Mouse (Mus musculus): ENCODE results near the gene Foxo1. TPM values are rescaled to one million over a fixed set of nuclear protein-coding genes. Genes with fewer than 3 reads are reported as not detected.
A peak's percentile ranks its signal among the peaks of the same experiment; 100 is the strongest.

Foxo1 gene
- polyA plus RNA-seq, 1 experiment from 2014 or later, result 5.6 TPM

DNA sequence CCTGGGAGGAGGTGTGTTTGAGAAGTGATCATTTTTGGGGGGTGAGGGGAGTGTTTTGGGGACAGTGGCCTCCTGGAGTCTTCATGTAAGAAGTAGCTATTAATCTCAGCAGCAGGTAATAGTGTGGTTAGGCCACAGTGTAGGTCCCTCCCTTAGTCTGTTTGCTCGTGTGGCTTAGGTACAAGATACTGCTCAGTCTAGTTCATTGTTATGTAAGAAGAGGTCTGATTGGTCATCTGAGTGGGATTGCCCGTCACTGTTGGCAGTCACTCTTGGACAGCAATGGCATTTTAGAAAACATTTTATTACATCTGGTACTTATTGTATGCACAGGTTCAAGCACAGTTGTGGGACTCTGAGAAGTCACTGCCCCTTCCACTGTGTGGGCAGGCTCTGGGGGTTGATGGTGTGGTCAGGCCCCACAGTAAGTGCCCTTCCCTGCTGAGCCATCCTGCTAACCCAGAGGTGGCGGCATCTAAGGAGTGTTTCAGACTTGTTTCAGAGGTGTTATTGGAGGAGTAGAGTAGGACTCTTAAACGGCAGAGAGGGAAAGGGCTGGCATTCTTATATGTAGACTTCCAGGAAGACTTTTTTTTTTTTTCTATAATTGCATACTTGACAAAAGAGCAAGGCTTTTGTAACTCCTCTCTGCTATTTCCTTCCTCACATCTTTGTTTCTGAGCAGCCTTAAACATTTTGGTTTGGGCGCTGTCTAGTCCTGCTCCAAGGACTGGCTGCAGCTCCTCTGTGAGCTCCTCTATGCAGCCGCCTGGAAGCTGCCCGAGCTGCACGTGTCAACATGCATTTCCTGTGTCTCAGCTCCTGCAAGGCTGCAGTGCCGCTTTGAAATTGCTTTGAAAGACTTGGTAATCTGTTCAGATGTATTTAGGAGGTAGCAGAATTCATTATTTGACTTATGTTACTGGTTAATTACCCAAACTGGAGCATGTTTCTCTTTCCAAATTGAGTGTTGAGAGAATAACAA is 54.6 kb downstream of the Foxo1 start:
- Histone ChIP-seq H3K27me3 (no peaks in the 10 kb centered on the region), H3K27ac (peak overlapping the region; percentile 39), H3K36me3 (no peaks in the 10 kb centered on the region), H3K4me2 (peak overlapping the region; percentile 19; the same call in 1 of the 2 replicates), H3K9me3 (no peaks in the 10 kb centered on the region), H3K4me3 (no peak overlapping the region), H3K4me1 (peaks cover 22% of the 10 kb centered on the region), H3K9ac (no peak overlapping the region)
- 12% methylated on average over 9 of the region's 9 CpGs for WGBS
- ATAC-seq (ENCODE audit: borderline replicate concordance, extremely low read depth, low FRiP score, low TSS enrichment), result peak; percentile 74; the same call in 1 of the 2 replicates

DNA sequence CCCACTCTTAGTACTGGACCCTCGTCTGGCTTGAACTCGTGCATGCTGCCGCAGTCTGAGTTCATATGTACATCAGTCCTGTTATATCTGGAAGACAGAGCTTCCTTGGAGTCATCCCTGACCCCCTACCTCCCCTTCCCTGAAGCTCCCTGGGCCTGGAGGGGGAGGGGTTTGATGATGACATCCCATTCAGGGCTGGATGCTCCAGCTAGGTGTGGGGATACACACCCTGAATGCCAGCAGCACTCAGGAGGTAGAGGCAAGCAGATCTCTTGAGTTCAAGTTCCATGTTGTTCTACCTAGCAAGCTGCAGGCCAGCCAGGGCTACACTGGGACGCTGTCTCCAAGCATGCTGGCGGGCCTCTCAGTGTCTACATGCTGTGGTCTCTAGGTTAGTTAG is 56.9 kb downstream of the Foxo1 start:
- H3K9me3 ChIP-seq, result no peaks in the 10 kb centered on the region
- no peak overlapping the region for H3K9ac ChIP-seq
- no peak overlapping the region for H3K4me3 ChIP-seq
- no peak overlapping the region for H3K4me2 ChIP-seq
- peaks cover 22% of the 10 kb centered on the region for H3K4me1 ChIP-seq
- no peaks in the 10 kb centered on the region for H3K27me3 ChIP-seq
- ATAC-seq (ENCODE audit: borderline replicate concordance, extremely low read depth, low FRiP score, low TSS enrichment), result no peak; the same call in 1 of the 2 replicates
- H3K36me3 ChIP-seq, result no peaks in the 10 kb centered on the region
- no peak overlapping the region for H3K27ac ChIP-seq
- 93% methylated on average over 5 of the region's 5 CpGs for WGBS

DNA sequence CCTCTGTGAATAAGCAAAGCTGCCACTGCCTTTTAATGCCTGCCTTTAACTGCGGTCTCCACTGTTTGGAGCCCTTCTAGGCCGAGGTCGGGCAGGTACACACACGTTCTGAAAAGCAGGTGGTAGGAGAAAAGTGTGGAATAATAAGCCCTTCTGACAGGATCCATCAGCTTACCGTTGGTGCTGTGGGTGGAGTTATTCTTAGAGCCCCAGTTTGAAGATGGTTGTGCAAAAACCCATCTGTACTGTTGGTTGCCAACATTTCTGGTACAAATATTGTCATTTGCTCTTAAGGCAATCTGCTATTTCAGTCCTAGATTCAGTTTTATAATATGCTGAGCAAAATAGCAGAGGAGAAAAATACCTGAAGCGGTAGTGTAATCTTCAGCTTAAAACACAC is 58.6 kb downstream of the Foxo1 start:
- 75% methylated on average over 6 of the region's 6 CpGs for WGBS
- Histone ChIP-seq H3K4me3 (no peak overlapping the region), H3K4me2 (no peak overlapping the region), H3K9me3 (no peaks in the 10 kb centered on the region), H3K4me1 (peaks cover 22% of the 10 kb centered on the region), H3K9ac (no peak overlapping the region), H3K27me3 (no peaks in the 10 kb centered on the region), H3K36me3 (no peaks in the 10 kb centered on the region), H3K27ac (no peak overlapping the region)
- ATAC-seq (ENCODE audit: borderline replicate concordance, extremely low read depth, low FRiP score, low TSS enrichment), result no peak

DNA sequence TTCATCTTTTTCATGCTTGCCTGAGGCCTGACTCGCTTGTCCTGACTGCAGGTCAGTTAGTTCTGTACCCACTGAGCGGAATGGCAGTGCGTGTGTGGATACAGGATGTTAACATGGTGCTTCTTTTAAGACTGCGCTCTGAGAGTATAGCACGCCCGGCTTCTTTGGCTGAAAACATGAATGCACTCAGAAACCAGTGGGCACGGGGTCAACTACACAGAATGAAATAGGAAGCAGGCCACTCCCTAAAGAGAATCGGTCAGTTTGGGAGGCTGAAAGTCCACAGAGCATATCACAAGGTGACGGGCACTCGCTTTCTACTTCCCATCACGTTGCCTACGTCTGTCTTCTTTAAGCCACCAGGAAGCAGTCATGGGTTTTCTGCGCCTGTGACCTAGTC is 59.0 kb downstream of the Foxo1 start:
- no peaks in the 10 kb centered on the region for H3K9me3 ChIP-seq
- 79% methylated on average over 13 of the region's 13 CpGs for WGBS
- no peaks in the 10 kb centered on the region for H3K36me3 ChIP-seq
- no peak overlapping the region for H3K9ac ChIP-seq
- H3K4me2 ChIP-seq, result no peak overlapping the region
- no peak overlapping the region for H3K4me3 ChIP-seq
- H3K27ac ChIP-seq, result no peak overlapping the region
- ATAC-seq (ENCODE audit: borderline replicate concordance, extremely low read depth, low FRiP score, low TSS enrichment), result no peak
- H3K27me3 ChIP-seq, result no peaks in the 10 kb centered on the region
- H3K4me1 ChIP-seq, result peaks cover 17% of the 10 kb centered on the region

DNA sequence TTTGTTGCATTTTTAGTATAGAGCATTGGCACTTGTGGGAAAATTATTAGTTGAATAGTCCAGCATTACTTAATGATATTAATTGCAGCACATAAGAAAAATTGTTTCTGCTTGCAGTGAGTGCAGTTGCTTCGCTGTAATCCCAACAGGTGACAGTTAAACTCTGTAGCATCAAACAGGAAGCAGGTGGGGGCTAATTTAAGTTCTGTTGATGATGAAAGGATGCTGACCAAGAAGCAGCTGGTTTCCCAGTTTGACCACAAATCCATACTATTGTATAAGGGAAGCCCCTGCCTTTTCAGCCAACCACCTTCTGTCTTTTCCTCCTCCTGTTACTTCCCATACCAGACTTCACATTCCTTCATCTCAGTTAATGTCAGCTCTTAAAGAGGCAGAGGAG is 63.6 kb downstream of the Foxo1 start:
- no peak overlapping the region for H3K4me3 ChIP-seq
- no peak overlapping the region for H3K9ac ChIP-seq
- WGBS, result 83% methylated on average over 1 of the region's 1 CpGs
- no peaks in the 10 kb centered on the region for H3K36me3 ChIP-seq
- ATAC-seq (ENCODE audit: borderline replicate concordance, extremely low read depth, low FRiP score, low TSS enrichment), result no peak
- H3K9me3 ChIP-seq, result no peaks in the 10 kb centered on the region
- H3K4me2 ChIP-seq, result no peak overlapping the region
- H3K27ac ChIP-seq, result no peak overlapping the region
- no peaks in the 10 kb centered on the region for H3K27me3 ChIP-seq
- no peaks in the 10 kb centered on the region for H3K4me1 ChIP-seq

DNA sequence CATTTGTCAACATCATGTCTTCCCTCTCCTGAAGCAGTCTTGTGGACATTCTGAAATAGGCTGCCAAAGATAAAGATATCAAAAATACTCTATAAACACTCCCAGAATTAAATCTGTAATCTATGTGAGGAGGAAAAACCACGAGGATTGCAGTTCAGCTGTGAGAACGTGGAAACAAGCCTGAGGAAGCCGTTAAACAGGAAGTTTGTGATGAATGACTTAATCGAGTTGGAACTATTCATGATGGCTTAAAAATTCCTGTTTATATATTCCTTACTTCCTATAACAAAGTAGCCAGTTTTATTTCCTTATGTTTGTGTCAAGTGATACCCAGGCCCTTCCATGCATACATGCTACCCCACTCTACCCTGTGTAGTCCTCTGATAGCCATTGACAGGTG is 70.6 kb downstream of the Foxo1 start:
- Histone ChIP-seq H3K4me3 (no peak overlapping the region), H3K4me2 (no peak overlapping the region), H3K27me3 (no peaks in the 10 kb centered on the region), H3K27ac (no peak overlapping the region), H3K9me3 (no peaks in the 10 kb centered on the region), H3K9ac (no peak overlapping the region), H3K36me3 (no peaks in the 10 kb centered on the region), H3K4me1 (peaks cover 30% of the 10 kb centered on the region)
- WGBS, result 29% methylated on average over 4 of the region's 4 CpGs
- no peak for ATAC-seq (ENCODE audit: borderline replicate concordance, extremely low read depth, low FRiP score, low TSS enrichment)

DNA sequence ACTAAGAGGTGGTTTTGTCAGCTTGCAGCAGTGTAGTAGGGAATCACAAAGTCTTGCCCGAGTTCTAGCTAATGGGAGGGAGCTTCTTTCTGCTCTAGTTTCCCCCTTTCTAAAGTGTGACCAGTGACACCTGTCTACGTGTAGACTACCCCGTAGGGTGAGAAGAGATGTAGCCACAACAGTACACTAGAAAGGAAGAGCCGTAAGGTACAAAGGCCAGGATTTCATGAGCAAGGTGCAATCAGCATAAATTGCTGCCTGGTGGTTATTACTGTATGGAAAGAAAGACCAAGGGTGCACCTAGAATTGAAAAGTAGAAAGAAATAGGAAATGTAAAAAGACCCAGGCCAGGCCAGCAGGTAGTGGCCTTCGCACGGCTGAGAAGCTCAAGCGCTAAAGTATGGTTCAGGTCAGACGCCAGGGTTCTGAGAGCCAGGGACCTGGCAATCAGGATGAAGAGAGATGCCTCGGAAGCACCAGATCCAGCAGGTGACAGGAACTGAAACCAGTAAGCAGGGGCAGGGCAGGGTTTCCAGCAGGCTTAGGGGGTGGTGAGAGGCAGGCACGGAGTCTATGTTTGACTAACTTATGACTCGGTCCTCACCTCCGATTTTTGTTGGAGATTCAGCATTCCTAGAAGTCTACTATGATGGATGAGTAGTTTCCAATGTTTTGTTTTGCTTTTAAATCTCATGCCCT is 72.3 kb downstream of the Foxo1 start:
- Histone ChIP-seq H3K4me3 (no peak overlapping the region), H3K4me2 (no peak overlapping the region), H3K9me3 (no peaks in the 10 kb centered on the region), H3K36me3 (peaks cover under 1% of the 10 kb centered on the region; the same call in 1 of the 2 replicates), H3K4me1 (peaks cover 30% of the 10 kb centered on the region), H3K27me3 (no peaks in the 10 kb centered on the region), H3K9ac (no peak overlapping the region), H3K27ac (no peak overlapping the region)
- 75% methylated on average over 12 of the region's 12 CpGs for WGBS
- ATAC-seq (ENCODE audit: borderline replicate concordance, extremely low read depth, low FRiP score, low TSS enrichment), result no peak

DNA sequence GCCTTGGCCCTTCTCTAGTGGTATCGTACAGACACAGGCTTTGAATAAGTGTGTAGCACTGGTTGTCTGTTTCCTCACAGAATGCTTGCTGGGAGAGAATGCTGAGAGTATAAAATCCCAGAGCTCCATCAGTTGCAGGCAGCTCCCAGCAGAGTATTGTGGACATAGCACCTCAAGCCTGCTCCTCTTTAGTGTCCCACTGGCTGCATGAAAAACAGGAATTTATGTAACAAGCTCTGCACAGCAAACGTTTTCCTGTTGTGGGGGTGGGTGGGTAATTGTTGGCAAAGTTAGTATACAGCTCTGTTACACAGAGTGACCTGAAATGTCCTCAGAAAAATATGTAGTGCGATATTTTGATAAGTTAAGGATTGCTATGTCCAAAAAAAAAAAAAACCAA is 74.1 kb downstream of the Foxo1 start:
- H3K9ac ChIP-seq, result no peak overlapping the region
- H3K27me3 ChIP-seq, result no peaks in the 10 kb centered on the region
- ATAC-seq (ENCODE audit: borderline replicate concordance, extremely low read depth, low FRiP score, low TSS enrichment), result no peak
- H3K36me3 ChIP-seq, result peaks cover 9% of the 10 kb centered on the region; the same call in 1 of the 2 replicates
- no peak overlapping the region for H3K27ac ChIP-seq
- H3K4me1 ChIP-seq, result peaks cover 42% of the 10 kb centered on the region
- H3K4me2 ChIP-seq, result no peak overlapping the region
- H3K9me3 ChIP-seq, result no peaks in the 10 kb centered on the region
- no peak overlapping the region for H3K4me3 ChIP-seq
- WGBS, result 47% methylated on average over 3 of the region's 3 CpGs

DNA sequence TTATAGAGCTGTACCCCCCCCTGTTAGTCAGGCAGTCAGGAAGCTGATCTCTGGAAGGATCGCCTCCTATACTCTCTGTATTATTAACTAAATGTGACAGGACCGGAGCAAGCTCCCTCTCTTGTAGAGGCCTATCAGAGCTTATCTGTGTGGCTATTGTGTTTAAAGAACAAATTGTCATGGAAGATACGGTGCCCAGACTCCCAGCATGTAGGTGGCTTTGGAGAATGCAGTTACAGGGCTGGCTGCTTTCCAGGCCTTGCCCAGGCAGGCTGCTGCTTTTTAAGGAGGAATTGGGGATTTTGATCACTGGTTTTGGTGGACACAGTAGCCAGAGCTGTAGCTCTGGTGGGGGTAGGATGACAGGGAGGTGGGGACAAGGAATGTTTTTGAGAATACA is 74.7 kb downstream of the Foxo1 start:
- Histone ChIP-seq H3K4me2 (no peak overlapping the region), H3K27ac (no peak overlapping the region), H3K9me3 (no peaks in the 10 kb centered on the region), H3K27me3 (no peaks in the 10 kb centered on the region), H3K9ac (no peak overlapping the region), H3K4me3 (no peak overlapping the region), H3K36me3 (peaks cover 9% of the 10 kb centered on the region; the same call in 1 of the 2 replicates), H3K4me1 (peaks cover 45% of the 10 kb centered on the region)
- ATAC-seq (ENCODE audit: borderline replicate concordance, extremely low read depth, low FRiP score, low TSS enrichment), result no peak
- 19% methylated on average over 3 of the region's 3 CpGs for WGBS

DNA sequence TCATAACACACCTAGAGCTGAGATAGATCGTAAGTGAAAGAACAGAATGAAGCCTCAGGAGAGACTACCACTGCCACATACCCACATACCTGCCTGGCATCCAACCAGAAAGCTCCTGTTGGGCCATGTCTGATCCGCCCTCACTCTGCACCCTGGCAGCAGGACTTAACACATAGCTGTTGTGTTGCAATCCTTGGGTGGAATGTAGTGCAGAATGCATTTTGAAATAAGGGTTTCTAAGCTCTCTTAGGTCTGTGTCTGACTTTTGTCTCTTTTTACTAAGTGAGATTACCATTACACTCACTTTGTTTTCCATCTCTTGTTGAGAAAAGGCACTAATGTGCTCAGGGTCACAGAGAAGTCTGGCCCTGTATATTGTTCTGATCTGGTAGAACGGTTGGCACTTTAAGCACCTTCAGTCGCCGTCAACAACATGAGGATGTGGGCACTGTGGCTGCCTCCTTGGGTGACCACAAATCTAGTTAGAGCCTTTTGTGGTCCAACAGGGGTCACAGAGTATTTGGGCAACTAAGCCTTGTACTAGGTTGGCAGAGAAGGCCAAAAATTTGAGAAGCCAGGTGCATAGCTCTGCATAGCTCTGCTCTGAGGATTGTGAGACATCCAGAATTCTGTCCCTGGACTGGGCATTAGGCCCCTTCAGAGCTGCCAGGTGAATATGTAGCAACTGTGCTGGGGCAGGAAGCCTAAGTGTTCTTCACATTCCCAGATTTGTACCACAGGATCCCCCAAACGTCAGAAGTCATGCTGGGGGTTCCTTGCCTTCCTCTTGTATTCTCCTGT is 75.3 kb downstream of the Foxo1 start:
- Histone ChIP-seq H3K9me3 (no peaks in the 10 kb centered on the region), H3K9ac (no peak overlapping the region), H3K36me3 (peaks cover 9% of the 10 kb centered on the region; the same call in 1 of the 2 replicates), H3K27me3 (no peaks in the 10 kb centered on the region), H3K4me1 (peaks cover 47% of the 10 kb centered on the region), H3K27ac (no peak overlapping the region), H3K4me3 (no peak overlapping the region), H3K4me2 (no peak overlapping the region)
- WGBS, result 76% methylated on average over 6 of the region's 6 CpGs
- no peak for ATAC-seq (ENCODE audit: borderline replicate concordance, extremely low read depth, low FRiP score, low TSS enrichment)

DNA sequence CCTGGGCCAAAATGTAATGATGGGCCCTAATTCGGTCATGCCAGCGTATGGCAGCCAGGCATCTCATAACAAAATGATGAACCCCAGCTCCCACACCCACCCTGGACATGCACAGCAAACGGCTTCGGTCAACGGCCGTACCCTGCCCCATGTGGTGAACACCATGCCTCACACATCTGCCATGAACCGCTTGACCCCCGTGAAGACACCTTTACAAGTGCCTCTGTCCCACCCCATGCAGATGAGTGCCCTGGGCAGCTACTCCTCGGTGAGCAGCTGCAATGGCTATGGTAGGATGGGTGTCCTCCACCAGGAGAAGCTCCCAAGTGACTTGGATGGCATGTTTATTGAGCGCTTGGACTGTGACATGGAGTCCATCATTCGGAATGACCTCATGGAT is 77.7 kb downstream of the Foxo1 start:
- Histone ChIP-seq H3K27me3 (no peaks in the 10 kb centered on the region), H3K4me2 (no peak overlapping the region), H3K27ac (no peak overlapping the region), H3K4me3 (no peak overlapping the region), H3K9me3 (no peaks in the 10 kb centered on the region), H3K9ac (no peak overlapping the region), H3K4me1 (peaks cover 61% of the 10 kb centered on the region), H3K36me3 (peaks cover 9% of the 10 kb centered on the region; the same call in 1 of the 2 replicates)
- 94% methylated on average over 11 of the region's 11 CpGs for WGBS
- ATAC-seq (ENCODE audit: borderline replicate concordance, extremely low read depth, low FRiP score, low TSS enrichment), result no peak
